Mouse (Mus musculus) CD8-positive naive resting alpha-beta T cell, adult 2 months (primary cell): Measurements from ENCODE around the gene Cd209a.
"Not testable (repeated sequence)": the region's sequence is repeated elsewhere in the genome, so short reads cannot be mapped to it uniquely, and the experiment has no call there.

Experiments used
- DNase-seq, 2 experiments: peaks; one replicate each; pipeline ENCODE4 v3.0.0; 2022; ENCODE audit warnings: low read depth in 2 of 2, low spot score in 2 of 2

Cd209a gene

GRCm38 (mm10) chr8:3748761-3749160 lies at the start of gene Cd209a:
TSS of gene Cd209a (minus strand) at chr8:3748984.
- DNase-seq = no peak

- DNase-seq = not testable (repeated sequence)
Observed at GRCm38 (mm10) chr8:3768641-3769040, 19.9 kb upstream of the Cd209a start.

GRCm38 (mm10) chr8:3754261-3754850 lies 5.6 kb upstream of the Cd209a start:
- DNase-seq = peak; percentile 29 to 75

- DNase-seq = no peak
Observed at GRCm38 (mm10) chr8:3736947-3737346, 11.8 kb downstream of the Cd209a start.

- DNase-seq = no peak
Observed at GRCm38 (mm10) chr8:3735599-3735998, 13.2 kb downstream of the Cd209a start.

- no peak for DNase-seq
Observed at GRCm38 (mm10) chr8:3734084-3734483, 14.7 kb downstream of the Cd209a start.

- DNase-seq = no peak
Observed at GRCm38 (mm10) chr8:3721041-3721440, 27.7 kb downstream of the Cd209a start.

- no peak for DNase-seq
Observed at GRCm38 (mm10) chr8:3720551-3720950, 28.2 kb downstream of the Cd209a start, which contains the start of gene Clec4g. TSS of gene Clec4g (minus strand) at chr8:3720651.

- peak; percentile 55 to 57 for DNase-seq
Observed at GRCm38 (mm10) chr8:3718559-3718958, 30.2 kb downstream of the Cd209a start.

GRCm38 (mm10) chr8:3717321-3717954 lies 31.3 kb downstream of the Cd209a start:
- no peak for DNase-seq

- no peak for DNase-seq
Observed at GRCm38 (mm10) chr8:3711646-3712045, 37.1 kb downstream of the Cd209a start.

- DNase-seq = no peak
Observed at GRCm38 (mm10) chr8:3710312-3710711, 38.5 kb downstream of the Cd209a start.

GRCm38 (mm10) chr8:3707611-3708010 lies 41.2 kb downstream of the Cd209a start:
- DNase-seq = no peak

- DNase-seq = no peak
Observed at GRCm38 (mm10) chr8:3705711-3706110, 43.1 kb downstream of the Cd209a start.

- no peak for DNase-seq
Observed at GRCm38 (mm10) chr8:3701491-3701890, 47.3 kb downstream of the Cd209a start.

GRCm38 (mm10) chr8:3694121-3694520 lies 54.7 kb downstream of the Cd209a start, which contains the start of gene Fcer2a:
TSS of gene Fcer2a (minus strand) at chr8:3694175.
- DNase-seq = no peak
